Mouse (Mus musculus): ENCODE results near the gene Edem3.
"Not testable (repeated sequence)": the region's sequence is repeated elsewhere in the genome, so short reads cannot be mapped to it uniquely, and the experiment has no call there.

Edem3 gene

GRCm38 (mm10) chr1:151754881-151755659 is at the start of gene Edem3:
TSS of gene Edem3 (plus strand) at chr1:151755371.
- DNase-seq, result peak; percentile 99 to 100

DNA sequence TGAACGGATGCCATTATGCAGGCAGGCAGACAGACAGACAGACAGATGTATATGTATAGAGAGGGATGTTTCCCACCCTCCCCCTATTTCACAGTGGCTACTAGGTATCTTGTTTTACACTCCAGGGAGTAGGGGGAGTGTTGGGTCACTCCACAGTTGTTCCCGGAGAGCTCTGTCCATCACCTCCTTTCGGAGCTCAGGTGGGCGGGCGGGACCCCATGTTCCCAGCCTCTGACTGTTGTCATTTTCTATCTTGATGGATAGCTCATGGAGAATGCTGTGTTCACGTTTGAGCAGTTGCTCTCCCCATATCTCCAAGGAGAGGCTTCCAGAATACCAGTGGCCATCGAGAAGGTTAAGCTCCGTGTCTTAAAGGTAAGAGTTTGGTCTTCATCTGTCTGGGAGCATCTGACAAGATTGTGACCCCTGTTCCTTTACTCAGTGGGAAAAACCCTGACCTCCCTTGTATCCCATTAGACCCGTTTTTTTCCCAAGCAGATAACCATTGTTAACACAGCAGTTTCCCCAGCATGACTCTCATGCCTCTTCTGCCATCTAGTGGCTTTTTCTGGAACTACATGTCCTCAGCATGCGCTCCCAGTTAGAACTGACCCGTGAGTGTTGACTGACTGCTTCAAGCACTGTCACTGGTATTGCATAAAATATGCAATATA is 49.3 kb upstream of the Edem3 start:
- peak; percentile 69 to 86 for DNase-seq

GRCm38 (mm10) chr1:151706397-151706752 is 48.8 kb upstream of the Edem3 start:
- DNase-seq, result no peak

DNA sequence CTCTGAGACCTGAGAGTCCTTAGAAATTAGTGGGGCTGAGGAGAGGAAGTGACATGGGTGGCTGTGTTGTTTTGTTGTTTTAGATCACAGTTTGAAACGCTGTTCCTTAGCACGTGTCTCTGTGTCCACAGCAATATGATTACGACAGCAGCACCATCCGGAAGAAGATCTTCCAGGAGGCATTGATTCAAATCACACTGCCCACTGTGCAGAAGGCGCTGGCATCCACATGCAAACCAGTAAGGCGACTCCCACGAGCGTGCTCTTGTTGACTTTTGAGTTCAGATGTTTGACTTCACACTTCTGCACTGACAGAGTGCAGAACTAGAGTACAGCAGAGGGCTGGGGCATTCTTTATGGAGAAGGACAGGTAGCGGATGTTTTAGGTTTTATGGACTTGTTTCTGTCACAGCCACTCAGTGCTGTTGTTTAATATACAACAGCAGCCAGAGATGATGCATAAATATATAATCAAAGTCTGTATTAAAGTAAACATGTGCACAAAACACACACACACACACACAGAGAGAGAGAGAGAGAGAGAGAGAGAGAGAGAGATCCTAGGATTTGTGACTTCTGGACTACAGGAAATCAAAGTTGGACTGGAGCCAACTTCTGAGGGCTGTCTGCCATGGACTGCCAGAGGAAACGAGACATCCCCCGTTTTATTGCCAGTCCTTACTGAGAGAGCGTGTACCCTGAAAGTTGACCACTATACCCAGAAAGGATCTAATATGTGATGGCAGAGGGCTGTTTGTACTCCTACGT is 46.0 kb upstream of the Edem3 start:
- DNase-seq, result peak in 1 of 2 experiments; percentile 43

DNA sequence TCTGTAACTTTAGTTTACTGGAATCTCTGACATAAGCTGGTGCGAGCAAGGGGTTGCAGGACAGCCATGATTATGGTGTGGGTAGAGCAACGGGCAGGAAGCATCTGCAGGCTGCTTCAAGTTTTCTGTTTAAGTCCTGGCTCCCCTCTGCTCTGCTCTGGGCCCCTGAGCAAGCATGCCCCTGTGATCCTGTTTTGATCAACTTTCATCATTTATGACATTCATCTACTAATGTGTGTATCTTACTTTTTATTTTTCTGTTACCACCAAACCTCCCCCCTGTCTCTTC is 45.5 kb upstream of the Edem3 start:
- DNase-seq, result no peak

DNA sequence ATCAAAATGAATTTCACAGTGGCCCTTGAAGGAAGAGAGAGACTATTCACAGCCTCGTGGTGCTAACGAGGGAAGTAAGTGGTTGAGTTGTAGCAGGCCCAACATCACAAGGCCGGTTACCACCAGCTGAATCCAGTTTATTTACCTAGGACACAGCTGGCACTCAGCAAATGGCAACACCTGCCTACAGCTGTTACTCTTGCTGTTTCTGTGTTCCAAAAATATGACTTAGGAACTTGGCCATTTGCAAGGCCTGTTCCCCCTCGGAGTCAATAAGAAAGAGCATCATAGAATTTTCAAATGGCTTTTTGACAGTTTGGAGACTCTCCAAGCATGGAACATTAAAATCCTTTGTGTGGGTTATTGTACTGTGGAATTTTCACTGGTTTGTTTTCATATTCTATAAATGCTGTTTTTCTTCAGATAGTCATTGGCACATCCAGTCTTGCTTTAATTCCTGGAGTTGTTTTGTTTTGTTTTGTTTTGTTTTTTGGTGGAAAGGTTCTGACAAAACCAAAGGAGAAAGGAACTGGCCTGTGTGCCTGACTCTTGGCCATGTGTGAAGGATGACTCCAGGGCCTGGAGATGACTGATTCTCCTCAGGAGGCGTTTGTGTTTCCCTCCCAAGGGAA is 44.6 kb upstream of the Edem3 start:
- DNase-seq, result no peak

- no peak for DNase-seq
These were observed 44.1 kb upstream of the Edem3 start for GRCm38 (mm10) chr1:151711062-151711461.

DNA sequence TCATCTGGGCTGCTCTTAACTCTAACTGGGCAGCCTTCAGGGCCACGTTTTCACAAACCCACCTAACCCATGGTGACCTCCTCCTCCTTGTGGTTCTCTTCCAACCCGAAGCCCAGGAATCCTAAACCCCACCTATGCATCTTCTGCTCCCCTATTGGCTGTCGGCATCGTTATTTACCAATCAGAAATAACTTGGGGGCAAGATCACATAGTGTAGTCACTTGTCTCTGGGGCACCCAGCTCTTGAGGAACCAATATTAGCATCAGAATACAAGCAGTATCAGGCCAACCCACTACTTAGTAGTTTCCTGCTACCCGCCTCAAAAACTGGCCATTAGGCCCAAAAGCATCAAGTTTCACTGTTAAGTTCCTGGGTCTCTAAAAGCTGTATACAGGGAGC is 42.5 kb upstream of the Edem3 start:
- DNase-seq, result no peak

- no peak for DNase-seq
These were observed 41.5 kb upstream of the Edem3 start for GRCm38 (mm10) chr1:151713622-151714021.

- DNase-seq, result peak; percentile 86 to 92
These were observed 39.0 kb upstream of the Edem3 start for GRCm38 (mm10) chr1:151716024-151716710.

DNA sequence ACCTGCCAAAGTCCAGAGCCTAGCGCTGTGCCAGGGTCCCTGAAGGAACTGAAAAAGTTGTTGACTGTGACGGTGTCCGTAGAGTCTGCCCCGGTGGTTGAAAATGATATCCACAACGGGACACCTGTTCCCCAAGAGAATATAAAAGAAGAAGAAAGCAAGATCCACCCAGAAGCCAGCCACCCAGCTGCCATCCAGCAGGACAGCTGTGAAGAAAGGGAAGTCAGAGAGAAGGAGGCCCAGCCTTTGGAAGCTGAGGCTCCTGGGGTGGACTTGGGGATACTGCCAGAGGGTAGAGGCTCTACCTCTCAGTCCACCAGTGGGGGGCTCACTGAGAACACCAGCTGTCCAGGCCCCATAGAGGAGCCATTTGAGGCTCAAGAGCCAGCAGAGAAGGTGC is 37.5 kb upstream of the Edem3 start:
- no peak for DNase-seq

GRCm38 (mm10) chr1:151718575-151718974 is 36.6 kb upstream of the Edem3 start:
- no peak for DNase-seq

- peak; percentile 59 to 60 for DNase-seq
These were observed 35.3 kb upstream of the Edem3 start for GRCm38 (mm10) chr1:151719911-151720310.

DNA sequence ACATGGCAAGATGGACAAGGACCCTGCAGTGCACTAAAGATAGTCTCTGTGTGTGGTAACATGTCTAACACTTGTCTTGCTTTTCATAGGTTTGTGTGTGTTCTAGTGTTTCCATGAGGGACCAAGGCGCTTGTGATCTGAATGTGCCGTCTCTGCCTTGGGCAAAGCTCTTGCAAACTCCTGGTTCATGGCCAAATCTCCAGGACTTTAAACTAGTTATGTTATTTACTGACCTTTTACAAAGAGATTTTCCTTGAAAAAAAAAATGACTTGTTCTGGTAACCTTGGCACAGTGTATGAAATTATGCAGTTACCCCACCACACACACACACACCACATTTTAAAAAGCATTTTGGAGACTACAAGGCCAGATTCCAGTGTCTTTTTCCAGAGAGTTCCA is 34.6 kb upstream of the Edem3 start:
- peak; percentile 44 to 45 for DNase-seq

DNA sequence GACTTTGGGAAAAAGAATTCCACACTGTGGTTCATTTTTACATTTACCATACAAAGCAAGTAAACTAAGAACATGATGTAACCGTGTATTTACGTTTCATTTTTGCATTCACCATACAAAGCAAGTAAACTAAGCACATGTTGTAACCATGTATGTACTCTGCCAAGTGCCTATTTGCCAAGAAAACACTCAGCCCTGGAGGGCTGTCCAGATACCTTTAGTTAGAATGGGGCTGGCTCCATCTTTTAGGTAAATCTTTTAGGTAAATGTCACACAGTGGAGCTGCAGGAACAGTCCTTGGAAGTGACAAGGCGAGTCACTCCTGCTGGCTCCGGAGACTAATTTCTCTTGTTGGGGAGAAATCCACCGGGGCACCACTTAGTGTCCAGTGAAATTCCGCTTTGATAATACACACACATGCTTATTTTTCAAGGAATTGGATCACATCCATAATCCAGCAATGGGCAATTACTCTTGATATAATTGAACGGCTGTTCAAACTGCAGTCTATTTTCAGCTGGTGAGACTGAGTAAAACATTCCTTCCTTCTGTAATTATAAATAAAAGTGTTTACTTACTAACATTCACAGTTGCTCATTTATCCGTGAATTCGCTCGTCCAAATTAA is 33.7 kb upstream of the Edem3 start:
- no peak for DNase-seq

GRCm38 (mm10) chr1:151723771-151724170 is 31.4 kb upstream of the Edem3 start:
- DNase-seq, result no peak

DNA sequence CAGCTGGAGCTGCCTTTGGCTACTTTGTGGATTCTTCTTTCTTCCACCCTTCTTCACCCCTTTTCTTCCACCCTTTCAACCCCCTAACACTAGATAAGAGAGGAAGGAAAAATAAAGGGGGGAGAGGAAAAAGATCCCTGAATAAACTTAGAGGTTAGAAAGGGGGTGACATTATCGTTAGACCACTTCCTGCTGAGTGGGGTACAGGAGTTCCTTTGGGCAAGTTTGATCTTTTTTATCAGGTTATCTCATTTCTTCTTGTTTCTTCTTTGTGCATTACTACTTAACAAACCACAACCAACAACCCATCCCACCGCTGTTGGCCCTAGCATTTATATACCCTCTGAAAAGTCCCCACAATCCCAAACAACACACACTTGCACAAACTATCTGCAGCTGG is 29.6 kb upstream of the Edem3 start:
- no peak for DNase-seq

DNA sequence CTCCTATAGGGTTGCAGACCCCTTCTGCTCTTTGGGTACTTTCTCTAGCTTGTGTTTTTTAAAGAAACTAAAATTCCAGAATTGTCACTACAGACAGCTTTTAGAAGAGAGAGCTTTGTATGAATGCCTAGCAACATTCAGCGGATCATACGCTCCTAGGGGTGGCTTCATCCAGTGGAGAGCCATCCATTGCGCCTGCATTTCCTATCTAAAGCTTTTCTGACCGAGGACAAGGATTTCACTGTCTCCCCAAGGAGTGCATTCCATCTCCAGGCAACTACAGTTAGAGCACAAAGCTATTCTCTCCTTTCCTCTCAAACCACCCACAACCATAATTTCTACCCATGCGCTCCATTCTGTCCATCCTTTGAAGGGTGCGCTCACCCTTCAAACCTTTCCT is 28.8 kb upstream of the Edem3 start:
- no peak for DNase-seq

GRCm38 (mm10) chr1:151728141-151728540 is 27.0 kb upstream of the Edem3 start:
- no peak for DNase-seq

- DNase-seq, result no peak
These were observed 18.0 kb upstream of the Edem3 start for GRCm38 (mm10) chr1:151737146-151737545.

DNA sequence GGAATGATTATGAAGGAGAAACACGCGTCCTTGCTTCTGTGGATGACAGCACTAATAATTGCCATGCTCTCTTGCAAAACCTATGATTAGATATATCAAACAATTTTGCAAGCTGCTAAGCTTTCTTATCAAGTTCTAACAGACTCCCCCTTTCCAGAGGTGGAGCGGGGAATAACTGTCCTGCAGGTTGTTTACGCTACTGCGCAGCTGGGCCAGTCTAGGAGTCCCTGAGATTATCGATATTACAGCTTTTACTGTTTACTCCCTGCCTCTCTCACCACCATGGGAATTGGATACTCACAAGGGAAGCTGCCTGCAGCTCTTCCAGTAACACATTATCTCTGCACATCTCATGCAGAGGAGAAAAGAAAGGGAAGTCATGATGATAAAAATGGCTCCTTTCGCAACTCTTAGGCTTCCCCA is 14.0 kb upstream of the Edem3 start:
- DNase-seq, result no peak

DNA sequence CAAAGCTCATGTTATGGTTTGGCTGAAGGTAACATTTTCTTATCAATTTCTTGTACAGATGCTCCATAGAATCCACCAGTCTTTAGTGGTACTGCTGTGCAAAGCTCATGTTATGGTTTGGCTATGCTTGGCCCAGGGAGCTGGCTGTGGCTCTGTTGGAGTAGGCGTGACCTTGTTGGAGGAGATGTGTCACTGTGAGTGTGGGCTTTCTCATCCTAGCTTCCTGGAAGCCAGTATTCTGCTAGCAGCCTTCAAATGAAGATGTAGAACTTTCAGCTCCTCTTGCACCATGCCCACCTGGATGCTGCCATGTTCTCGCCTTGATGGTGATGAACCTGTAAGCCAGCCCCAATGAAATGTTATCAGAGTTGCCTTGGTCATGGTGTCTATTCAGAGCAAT is 5.3 kb upstream of the Edem3 start:
- not testable (repeated sequence) for DNase-seq

Measured in kidney, adult 8-10 months (tissue).